Mouse (Mus musculus) urinary bladder, adult 2 months (tissue): Measurements from ENCODE around the gene Gm45717. TPM values are rescaled to one million over a fixed set of nuclear protein-coding genes. Genes with fewer than 3 reads are reported as not detected.
"Not testable (repeated sequence)": the region's sequence is repeated elsewhere in the genome, so short reads cannot be mapped to it uniquely, and the experiment has no call there.

Experiments used
- DNase-seq: peaks from one replicate; pipeline ENCODE4 v3.0.0; 2022; ENCODE audit warnings: low spot score
- polyA plus RNA-seq: library from polyadenylated mRNA; depleted of rRNA; stranded (reverse); fragments of >200 nt; gene quantifications from 2 replicates; pipeline ENCODE4 v1.2.3, GENCODE M21; 2012; rRNA removed

Gm45717 gene
- not detected in 2 replicates for polyA plus RNA-seq

GRCm38 (mm10) chr7:140955758-140956555 is at the start of gene Gm45717, which contains the start of gene Ifitm2:
TSS of gene Gm45717 (minus strand) at chr7:140955937.
TSS of gene Ifitm2 (minus strand) at chr7:140955987.
- DNase-seq = no peak

DNA sequence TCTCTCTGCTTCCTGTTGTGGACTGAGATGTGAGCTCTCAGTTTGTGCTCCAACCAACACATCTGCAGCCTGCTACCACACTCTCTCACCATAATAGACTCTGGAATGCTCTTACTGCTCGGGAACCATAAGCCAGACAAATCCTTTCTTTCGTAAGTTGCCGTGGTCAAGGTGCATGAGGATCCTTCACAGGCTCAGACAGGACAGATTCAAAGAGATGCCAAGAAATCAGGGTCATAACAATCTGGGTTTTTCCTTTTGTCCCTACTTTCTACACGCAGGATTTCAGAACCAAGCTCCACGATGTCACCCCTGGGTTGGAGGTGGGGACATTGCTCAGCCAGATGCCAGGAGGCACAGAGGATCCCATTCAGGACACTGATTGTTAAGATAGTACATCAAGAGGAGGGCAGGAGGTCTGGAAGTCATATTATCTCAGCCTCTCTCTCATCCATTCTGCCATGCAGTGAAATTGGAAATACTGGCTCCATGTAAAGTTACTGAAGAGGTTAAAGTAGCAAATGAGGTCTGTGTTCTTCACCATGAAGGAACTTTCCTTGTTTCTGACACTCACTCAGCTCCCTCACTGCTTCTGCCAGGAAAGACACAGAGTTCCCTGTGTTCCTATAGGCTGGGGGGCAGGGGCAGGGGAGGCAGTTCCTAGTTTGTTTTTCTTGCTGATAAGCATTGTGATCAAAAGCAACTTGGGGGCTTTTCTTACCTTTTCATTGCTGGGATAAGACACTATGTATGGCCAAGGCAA is 47.7 kb upstream of the Gm45717 start:
- DNase-seq = no peak

- DNase-seq = no peak
Measured at GRCm38 (mm10) chr7:141000881-141001708, 45.4 kb upstream of the Gm45717 start.

DNA sequence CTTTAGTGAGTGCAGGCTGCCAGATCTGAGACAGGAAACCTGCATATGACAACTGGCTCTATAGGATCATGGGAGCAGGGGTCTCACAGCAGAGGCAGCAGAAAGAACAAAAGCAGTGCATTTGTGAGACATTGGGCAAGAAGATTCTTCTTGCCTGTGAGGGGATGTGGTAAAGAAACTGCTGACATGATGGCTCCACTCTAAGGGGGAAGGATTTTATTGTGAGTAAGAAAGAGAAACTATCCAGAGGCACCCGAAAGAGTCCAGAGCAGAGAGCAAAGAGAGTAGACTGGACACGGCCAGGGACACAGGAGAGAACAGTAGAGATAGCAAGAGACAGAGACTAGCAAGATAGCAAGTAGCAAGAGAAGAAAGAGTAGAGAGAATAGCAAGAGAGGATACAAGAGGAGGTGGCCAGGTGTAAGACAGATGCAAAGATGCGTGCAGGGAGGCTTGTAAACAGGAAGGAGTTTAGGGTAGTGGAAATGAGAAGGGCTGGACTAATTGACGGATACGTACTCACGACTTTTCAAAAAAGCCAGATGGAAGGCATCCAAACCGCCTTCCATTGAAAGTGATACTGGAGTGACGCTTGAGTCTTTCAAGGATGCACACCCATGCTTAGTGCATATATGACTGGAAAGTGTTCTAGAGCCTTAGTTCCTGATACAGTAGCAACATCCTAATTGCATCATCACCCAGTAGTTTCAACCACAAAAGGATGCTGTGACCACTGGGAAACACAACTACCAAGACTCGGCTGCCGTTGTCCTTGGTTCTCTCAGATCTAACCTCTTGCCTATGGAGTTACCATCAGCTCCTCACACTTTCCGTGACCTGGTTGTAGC is 43.3 kb upstream of the Gm45717 start:
- no peak for DNase-seq

DNA sequence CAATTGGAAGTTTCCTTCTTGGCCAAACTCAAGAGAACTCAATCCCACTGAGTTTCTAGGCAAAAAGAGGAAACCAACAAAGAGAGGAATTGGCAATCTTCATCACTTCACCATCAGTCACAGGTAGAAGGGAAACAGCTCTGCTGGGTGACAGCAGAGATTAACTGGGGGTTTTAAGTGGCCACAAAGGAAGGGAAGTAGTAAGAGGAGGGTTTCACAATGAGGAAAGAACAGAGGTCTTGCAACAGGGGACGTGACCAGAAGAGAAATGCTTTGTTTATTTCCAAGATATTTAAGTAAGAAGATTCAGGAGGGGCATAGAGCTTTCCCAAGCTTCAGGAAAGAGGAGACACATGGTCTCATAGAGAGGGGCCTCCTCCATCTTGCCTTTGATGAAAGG is 42.1 kb upstream of the Gm45717 start:
- DNase-seq = no peak

GRCm38 (mm10) chr7:140991117-140991689 is 35.5 kb upstream of the Gm45717 start:
- no peak for DNase-seq

DNA sequence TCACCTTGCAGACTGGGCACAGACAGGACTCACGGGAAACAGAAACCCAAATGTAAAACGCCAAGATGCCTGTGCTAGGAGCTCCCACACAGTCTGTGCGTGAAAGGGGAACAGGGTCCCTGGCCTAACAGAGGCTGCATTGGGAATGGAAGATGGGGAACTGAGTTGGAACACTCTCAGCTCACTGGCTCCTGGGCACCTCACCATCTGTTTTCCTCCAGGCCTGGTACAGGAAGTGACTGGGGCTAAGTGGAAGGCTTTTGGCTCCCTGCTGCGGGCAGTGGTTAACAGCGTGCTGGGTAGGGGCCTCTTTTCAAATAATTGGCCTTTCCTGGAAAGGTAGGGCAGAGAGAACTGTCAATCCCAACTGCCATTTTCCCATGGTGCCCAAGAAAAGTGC is 34.9 kb upstream of the Gm45717 start:
- no peak for DNase-seq

- no peak for DNase-seq
Measured at GRCm38 (mm10) chr7:140990185-140990584, 34.4 kb upstream of the Gm45717 start.

- no peak for DNase-seq
Measured at GRCm38 (mm10) chr7:140989022-140989421, 33.3 kb upstream of the Gm45717 start.

DNA sequence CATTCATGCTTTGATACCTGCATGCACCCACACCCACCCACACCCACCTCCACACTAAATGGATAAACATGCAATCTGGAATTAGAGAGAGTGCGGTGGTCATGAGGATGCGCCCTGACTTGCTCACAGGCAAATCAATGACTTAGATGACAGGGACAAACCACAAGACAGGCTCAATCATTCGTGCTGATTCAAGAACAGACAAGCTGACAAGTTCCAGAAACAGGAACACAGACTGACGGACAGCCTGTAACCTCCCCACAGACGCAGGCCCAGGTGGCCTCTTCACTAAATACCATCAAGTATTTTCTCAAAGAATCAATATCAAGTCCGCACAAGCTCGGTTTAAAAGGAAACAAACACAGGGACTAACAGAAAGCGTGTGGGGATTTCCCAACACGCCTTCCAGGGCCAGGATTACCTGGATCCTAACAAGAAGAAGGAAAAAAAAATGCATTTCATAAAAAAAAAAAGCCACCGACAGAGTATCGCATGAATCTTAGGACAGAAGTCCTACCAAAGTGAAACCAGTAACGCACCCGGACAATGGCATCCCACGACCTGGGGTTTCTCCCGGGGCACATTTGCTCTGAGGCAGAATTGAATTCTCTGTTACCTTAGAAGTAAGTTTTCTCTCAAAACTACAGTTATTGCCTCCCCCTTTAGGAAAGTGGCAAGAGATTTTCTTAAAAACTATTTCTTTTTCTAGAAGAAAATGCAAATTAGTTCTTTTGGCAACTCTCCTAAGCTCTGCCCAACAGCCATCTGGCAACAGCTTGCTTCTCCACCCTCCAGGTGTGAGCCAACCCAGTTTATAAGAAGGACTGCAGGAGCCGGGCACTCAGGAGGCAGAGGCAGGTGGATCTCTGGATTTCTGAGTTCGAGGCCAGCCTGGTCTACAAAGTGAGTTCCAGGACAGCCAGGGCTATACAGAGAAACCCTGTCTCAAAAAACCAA is 31.7 kb upstream of the Gm45717 start:
- no peak for DNase-seq

- no peak for DNase-seq
Measured at GRCm38 (mm10) chr7:140982971-140983370, 27.2 kb upstream of the Gm45717 start.

- DNase-seq = no peak
Measured at GRCm38 (mm10) chr7:140981704-140982103, 26.0 kb upstream of the Gm45717 start.

GRCm38 (mm10) chr7:140976720-140977119 is 21.0 kb upstream of the Gm45717 start:
- DNase-seq = not testable (repeated sequence)

DNA sequence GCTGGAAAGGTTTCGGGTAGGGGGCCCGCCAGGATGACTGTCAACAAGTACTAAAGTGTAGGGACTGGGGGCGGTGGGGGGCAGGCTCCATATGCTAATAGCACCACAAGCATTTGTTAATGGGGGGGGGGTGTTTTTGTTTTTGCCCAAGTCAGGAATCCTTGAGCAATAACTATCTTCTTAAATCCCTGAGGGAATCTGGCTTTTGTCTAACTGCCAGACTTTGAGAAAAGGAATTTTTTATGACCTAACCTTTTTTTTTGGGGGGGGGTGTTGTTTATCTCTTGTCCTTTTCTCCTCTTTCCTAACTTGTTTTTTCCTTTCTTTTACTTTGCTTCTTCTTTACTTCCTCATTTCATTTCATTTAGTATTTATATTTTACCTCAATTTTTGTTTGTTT is 19.7 kb upstream of the Gm45717 start:
- no peak for DNase-seq

DNA sequence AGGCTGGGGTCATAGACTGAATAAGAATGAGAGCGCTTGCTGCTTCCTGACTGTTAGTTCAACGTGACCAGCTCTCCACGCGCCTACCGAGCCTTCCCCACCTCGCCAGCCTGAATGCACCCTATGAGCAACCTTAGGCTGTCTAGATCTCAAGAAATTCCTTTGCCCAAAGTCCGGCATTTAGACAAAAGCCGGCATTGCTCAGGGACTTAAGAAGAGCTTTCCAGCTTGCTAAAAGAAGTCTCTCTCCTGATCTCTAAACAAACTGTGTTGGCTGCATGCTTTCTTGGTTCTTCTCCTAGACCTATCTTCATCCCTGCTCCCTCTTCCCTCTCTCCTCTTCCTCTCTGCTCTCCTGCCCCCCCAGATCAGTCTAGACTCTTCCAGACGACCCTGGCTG is 19.2 kb upstream of the Gm45717 start:
- no peak for DNase-seq

- no peak for DNase-seq
Measured at GRCm38 (mm10) chr7:140973396-140974165, 17.8 kb upstream of the Gm45717 start.

DNA sequence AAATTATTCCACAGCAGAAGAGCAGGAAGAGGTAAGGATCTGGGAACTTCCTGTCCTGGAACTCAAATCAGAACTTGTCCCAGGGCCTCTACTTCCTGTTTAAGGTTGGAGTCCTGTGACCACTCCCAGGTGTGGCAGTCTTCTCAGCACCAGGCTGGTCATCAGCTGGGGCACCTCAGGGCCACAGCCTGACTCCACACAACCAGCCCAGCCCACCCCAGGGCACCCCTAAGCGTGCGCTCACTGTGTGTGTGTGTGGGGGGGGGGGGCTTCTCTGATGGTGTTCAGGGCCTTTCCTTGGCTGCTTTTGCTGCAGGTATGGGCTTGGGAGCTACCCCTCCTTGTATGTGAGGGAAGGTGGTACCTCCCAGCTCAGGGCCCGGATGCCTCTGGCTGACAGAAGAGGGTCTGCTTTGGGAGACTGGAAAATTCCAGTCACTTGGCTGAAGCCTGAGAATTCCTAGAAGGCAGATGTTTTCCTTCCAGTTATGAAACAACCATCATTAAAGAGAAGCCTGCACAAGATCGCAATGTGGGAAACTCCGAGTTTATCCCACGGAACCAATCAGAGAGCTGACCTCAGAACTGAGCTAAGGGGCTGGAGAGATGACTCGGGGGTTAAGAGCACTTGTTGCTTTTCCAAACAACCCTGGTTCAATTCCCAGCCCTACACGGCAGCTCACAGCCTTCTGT is 15.9 kb upstream of the Gm45717 start:
- no peak for DNase-seq

DNA sequence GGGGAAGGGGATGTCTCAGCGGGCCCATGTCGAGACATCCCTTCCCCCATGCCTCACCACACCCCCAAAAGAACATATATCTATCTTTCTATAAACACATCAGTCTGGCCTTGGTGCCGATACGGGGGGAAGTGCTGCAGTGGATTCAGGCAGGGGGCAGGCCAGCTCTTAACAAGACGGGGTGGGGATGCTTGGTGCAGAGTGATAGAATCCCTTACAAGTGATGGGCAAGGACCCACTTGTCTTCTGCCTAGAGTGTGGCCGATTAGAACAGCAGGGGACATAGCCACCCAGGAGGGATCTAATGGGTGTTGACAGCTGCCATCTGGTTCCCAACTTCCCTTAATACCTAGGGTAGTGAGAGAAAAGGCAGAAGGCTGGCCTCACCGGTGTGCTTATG is 15.2 kb upstream of the Gm45717 start:
- DNase-seq = no peak
